Mouse (Mus musculus) lung, postnatal 0 days (tissue): ENCODE results near the gene Slmap. TPM values are rescaled to one million over a fixed set of nuclear protein-coding genes. Genes with fewer than 3 reads are reported as not detected.

Source experiments
- ATAC-seq: fragments of 200-750 bp; cut with Nextera tagmentation; 2 replicates; pipeline ENCODE4 v1.8.0; 2017; ENCODE audit warnings: moderate library complexity
- DNase-seq: peaks from one replicate; pipeline ENCODE4 v3.0.0-alpha.2; 2016; ENCODE audit warnings: low spot score
- H3K27ac ChIP-seq: fragments of 300-500 bp; sonication (generic); 2 replicates; pipeline ENCODE4 v1.5.1; 2014; ENCODE audit warnings: antibody characterized with exemption, mild to moderate bottlenecking, low read length, mixed read lengths
- H3K27me3 ChIP-seq: fragments of 300-500 bp; sonication (generic); replicated peaks from 2 replicates; pipeline ENCODE4 v1.6.1; 2014; ENCODE audit warnings: low read length, mixed read lengths; ENCODE audit not compliant: insufficient read depth
- H3K36me3 ChIP-seq: fragments of 300-500 bp; sonication (generic); 2 replicates; pipeline ENCODE4 v1.6.1; 2014; ENCODE audit warnings: low read length, mixed read lengths; ENCODE audit not compliant: insufficient read depth
- H3K4me1 ChIP-seq: fragments of 300-500 bp; sonication (generic); 2 replicates; pipeline ENCODE4 v1.6.1; 2014; ENCODE audit warnings: antibody characterized with exemption, low read depth, low read length, mixed read lengths; ENCODE audit not compliant: insufficient read depth
- H3K4me2 ChIP-seq: fragments of 300-500 bp; sonication (generic); replicated peaks from 2 replicates; pipeline ENCODE4 v1.6.1; 2014; ENCODE audit warnings: low read depth, mild to moderate bottlenecking, low read length, moderate library complexity, mixed read lengths
- H3K4me3 ChIP-seq: fragments of 300-500 bp; sonication (generic); 2 replicates; pipeline ENCODE4 v1.5.1; 2014; ENCODE audit warnings: low read depth, low read length
- H3K9ac ChIP-seq: fragments of 300-500 bp; sonication (generic); replicated peaks from 2 replicates; pipeline ENCODE4 v1.6.1; 2014; ENCODE audit warnings: low read depth, mild to moderate bottlenecking
- H3K9me3 ChIP-seq: fragments of 300-500 bp; sonication (generic); 2 replicates; pipeline ENCODE4 v1.6.1; 2016; ENCODE audit warnings: low read length, mixed read lengths
- CTCF ChIP-seq: IDR thresholded peaks from 2 replicates; pipeline ENCODE4 v1.5.1; 2016; ENCODE audit warnings: antibody characterized with exemption, mild to moderate bottlenecking
- EP300 ChIP-seq: IDR thresholded peaks from 2 replicates; pipeline ENCODE4 v1.6.1; 2016; ENCODE audit warnings: antibody characterized with exemption, mild to moderate bottlenecking, control low read depth
- WGBS: fragments of 180-500 bp; shearing (Covaris S2); extraction: QIAGEN DNeasy Blood & Tissue Kit; methylation state at CpG from one replicate; pipeline ENCODE4 v1.1.7; 2014; 5-methylcytosine and 5-hydroxymethylcytosine counted together
- polyA plus RNA-seq: library from polyadenylated mRNA; unstranded; fragments of >200 nt; fragmentation: Nextera tagmentation; extraction: Ambion mirVana; gene quantifications from 2 replicates; pipeline ENCODE4 v1.2.1, GENCODE M21; 2015

Gene Slmap
- polyA plus RNA-seq, 1 experiment from 2014 or later, result 19.6 TPM

DNA sequence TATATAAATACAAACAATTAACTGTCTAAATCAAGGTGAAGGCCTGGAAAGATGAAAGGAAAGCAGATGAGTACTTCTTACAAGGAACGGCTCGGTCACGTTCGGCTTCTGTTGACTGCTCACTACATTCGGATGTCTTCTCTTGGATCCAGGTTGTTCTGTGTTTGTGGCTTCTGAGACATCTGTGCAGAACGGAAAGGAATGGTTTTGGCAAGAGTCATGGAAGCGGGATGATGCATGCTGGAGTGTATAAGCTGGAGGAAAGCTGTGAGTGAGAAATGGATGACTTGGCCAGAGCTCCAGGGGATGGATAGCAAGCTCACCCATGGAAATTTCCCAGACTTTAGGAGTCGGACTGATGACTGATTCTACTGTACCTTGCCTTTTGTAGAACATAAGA is 16.0 kb upstream of the Slmap start:
- ATAC-seq, result no peak
- no peaks in the 10 kb centered on the region for H3K27me3 ChIP-seq
- DNase-seq, result no peak
- no peak overlapping the region for H3K27ac ChIP-seq
- TF ChIP-seq EP300, result no peak
- H3K9me3 ChIP-seq, result no peaks in the 10 kb centered on the region
- whole genome bisulfite sequencing, result 88% methylated on average over 8 of the region's 8 CpGs
- no peaks in the 10 kb centered on the region for H3K4me1 ChIP-seq
- H3K36me3 ChIP-seq, result no peaks in the 10 kb centered on the region
- H3K9ac ChIP-seq, result no peak overlapping the region
- H3K4me2 ChIP-seq, result no peak overlapping the region
- no peak overlapping the region for H3K4me3 ChIP-seq

DNA sequence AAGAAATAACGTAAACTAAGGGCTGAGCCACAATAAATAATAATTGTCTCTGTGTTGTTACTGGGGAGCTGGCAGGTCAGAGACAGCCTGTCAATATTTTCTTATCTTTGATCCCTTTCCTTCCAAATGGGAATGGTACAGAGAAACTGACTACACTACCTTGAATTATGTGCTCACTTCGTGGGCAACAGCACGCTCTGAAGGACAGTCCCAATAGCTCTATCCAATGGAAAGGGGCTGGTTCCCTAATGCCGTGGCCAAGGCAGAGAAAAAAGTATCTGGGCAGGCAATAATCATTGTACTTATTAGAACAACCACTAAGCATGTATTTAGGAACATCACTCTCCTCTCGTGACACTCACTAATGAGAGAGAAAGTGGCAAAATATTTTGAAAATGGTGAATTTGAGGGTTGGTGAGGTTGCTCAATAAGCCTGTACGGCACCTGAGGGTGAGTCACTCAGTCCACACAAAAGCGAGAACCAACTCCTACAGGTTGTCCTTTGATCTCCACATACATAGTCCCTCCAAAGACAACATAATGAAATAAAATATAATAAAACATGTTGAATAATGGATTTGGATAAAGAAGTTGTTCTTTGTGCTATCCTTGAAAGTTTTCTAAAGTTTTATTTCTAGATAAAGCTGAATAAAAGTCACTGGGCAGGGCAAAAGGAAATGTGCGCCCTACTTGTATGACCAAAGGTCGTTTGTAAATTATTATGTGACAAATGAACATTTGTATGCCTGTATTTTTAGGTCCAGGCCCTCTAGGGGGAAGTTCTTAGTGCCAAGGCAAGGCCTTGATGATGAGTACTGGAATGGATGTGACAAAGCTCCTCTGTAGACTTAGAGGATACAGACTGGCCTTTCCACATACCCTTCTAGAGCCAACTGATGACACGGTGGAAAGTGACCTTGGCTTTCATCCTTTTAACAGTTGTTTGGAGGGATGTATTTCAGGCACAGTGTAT is 13.1 kb upstream of the Slmap start:
- no peak overlapping the region for H3K4me3 ChIP-seq
- H3K4me2 ChIP-seq, result no peak overlapping the region
- no peaks in the 10 kb centered on the region for H3K27me3 ChIP-seq
- 66% methylated on average over 10 of the region's 10 CpGs for WGBS
- H3K9me3 ChIP-seq, result no peaks in the 10 kb centered on the region
- DNase-seq, result no peak
- H3K9ac ChIP-seq, result no peak overlapping the region
- no peak overlapping the region for H3K27ac ChIP-seq
- no peaks in the 10 kb centered on the region for H3K4me1 ChIP-seq
- no peak for TF ChIP-seq CTCF
- TF ChIP-seq EP300, result no peak
- no peak for ATAC-seq
- no peaks in the 10 kb centered on the region for H3K36me3 ChIP-seq

DNA sequence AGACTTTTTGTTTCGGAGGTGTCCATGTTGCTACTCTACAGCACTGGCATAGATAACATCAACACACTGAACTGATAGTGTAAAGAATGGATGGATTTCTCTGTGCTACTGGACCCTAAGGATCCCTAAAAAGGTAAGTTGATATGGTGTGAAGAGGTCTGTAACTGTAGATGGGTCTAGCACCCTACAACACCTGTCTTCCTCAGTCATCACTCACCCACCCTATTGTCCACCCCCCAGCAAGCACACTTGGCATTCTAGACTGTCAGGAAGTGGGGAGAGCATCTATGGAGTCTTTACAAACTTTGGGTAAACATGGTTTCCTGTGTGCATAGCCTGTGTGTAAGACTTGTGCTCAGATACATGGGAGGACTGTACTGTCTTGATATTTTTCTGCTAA is 7.4 kb upstream of the Slmap start:
- DNase-seq (no peak), ATAC-seq (no peak)
- no peak overlapping the region for H3K27ac ChIP-seq
- H3K9ac ChIP-seq, result no peak overlapping the region
- no peaks in the 10 kb centered on the region for H3K27me3 ChIP-seq
- no peaks in the 10 kb centered on the region for H3K4me1 ChIP-seq
- no peaks in the 10 kb centered on the region for H3K36me3 ChIP-seq
- TF ChIP-seq EP300 (no peak), CTCF (no peak)
- 95% methylated on average over 1 of the region's 1 CpGs for WGBS
- no peak overlapping the region for H3K4me2 ChIP-seq
- no peak overlapping the region for H3K4me3 ChIP-seq
- H3K9me3 ChIP-seq, result no peaks in the 10 kb centered on the region

DNA sequence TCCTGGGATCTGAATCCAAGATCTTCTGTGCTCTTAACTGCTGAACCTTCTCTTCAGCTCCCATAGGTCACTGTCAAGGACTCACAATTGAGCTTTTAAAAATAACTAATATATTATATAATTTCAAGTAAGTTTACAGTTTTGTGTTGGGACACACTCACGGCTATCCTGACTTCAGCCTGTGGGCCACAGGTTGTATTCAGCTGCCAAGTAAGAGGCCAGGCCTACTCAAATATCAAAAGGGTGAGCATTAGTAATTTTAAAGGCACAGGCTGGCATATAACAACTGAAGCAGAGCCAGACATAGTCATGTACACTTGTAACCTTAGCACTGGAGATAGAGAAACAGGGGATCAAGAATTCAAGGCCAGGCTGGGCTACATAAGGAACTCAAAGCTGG is 5.8 kb upstream of the Slmap start:
- H3K9me3 ChIP-seq, result no peaks in the 10 kb centered on the region
- no peaks in the 10 kb centered on the region for H3K36me3 ChIP-seq
- H3K4me1 ChIP-seq, result no peaks in the 10 kb centered on the region
- no peaks in the 10 kb centered on the region for H3K27me3 ChIP-seq
- H3K4me3 ChIP-seq, result no peak overlapping the region
- ATAC-seq (no peak), DNase-seq (no peak)
- H3K27ac ChIP-seq, result no peak overlapping the region
- no peak for TF ChIP-seq CTCF
- no peak for TF ChIP-seq EP300
- H3K9ac ChIP-seq, result no peak overlapping the region
- no peak overlapping the region for H3K4me2 ChIP-seq
- 56% methylated on average over 1 of the region's 1 CpGs for WGBS

DNA sequence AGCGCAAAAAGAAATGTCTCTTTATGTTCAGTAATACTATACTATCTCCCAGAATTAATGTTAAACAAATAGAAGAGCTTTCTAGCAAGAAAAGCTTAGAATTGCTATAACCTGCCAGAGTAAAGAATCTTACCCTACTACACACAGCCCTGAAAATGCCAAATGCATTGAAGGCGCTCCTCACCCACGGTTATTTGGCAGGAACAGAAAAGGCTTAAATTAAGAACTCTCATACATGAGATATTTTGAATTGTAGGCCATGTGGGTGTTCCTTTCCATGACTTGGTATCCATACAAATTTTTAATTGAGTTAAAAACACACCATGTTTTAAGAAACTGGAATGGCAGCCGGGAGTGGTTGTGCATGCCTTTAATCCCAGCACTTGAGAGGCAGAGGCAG is 4.5 kb upstream of the Slmap start:
- ATAC-seq (no peak), DNase-seq (no peak)
- no peak overlapping the region for H3K4me3 ChIP-seq
- WGBS, result 70% methylated on average over 4 of the region's 4 CpGs
- H3K36me3 ChIP-seq, result no peaks in the 10 kb centered on the region
- H3K27ac ChIP-seq, result no peak overlapping the region
- no peak overlapping the region for H3K9ac ChIP-seq
- H3K4me1 ChIP-seq, result no peaks in the 10 kb centered on the region
- TF ChIP-seq CTCF, result no peak
- H3K9me3 ChIP-seq, result no peaks in the 10 kb centered on the region
- no peak overlapping the region for H3K4me2 ChIP-seq
- no peaks in the 10 kb centered on the region for H3K27me3 ChIP-seq

DNA sequence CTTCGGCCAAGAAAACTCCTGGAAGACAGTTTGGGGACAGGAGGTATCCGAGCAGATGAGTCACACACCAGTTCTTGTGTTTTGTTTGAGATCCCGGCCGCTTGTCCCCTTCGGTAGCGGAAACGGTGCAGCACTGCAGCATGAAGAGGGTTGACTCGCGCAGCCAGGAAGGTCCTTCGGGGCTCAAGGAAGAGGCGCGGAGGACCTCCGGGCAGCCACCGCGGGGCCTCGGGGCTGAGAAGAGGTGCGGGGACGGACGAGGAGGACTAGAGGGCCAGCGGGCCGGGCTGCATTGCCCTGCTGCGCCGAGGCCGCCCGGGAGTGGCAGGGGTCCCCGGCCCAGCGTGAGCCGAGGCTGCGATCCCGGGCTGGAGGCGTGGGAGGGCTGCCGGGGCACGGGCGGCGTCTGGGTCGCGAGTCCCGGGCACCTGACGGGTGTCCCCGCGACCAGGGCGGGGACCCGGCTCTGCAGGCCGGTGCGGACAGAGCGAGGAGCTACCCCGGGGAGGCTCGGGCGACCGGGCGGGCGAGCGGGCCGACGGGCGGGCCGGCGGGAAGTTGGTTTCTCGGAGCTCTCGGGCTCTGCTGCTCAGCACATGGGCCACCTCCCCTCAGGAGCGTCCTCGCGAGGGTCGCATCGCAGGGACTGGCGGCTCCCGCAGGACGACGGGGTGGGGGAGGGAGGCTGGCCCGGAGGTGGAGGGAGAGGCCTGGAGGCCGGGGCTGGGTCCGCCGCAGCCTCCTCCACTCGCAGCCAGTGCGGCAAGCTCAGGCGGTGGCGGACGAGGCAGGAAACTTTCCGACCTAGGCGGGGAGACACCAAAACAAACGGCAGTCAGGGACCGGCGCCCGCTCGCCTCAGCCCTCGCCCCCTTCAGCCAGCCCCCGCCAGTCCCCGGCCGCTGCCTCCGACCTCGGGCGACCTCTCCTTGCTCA is 642 bp downstream of the Slmap start:
- peak; percentile 76 for ATAC-seq
- peak overlapping the region; percentile 82 for H3K27ac ChIP-seq
- WGBS, result 2% methylated on average over 78 of the region's 92 CpGs
- peak overlapping the region; percentile 94 for H3K4me2 ChIP-seq
- peak; percentile 70 for DNase-seq
- no peaks in the 10 kb centered on the region for H3K36me3 ChIP-seq
- H3K27me3 ChIP-seq, result no peaks in the 10 kb centered on the region
- H3K4me1 ChIP-seq, result peaks cover 7% of the 10 kb centered on the region; the same call in 1 of the 2 replicates
- no peaks in the 10 kb centered on the region for H3K9me3 ChIP-seq
- H3K4me3 ChIP-seq, result peak overlapping the region; percentile 97
- TF ChIP-seq EP300 (no peak), CTCF (no peak)
- peak overlapping the region; percentile 82 for H3K9ac ChIP-seq
